Mouse (Mus musculus) common myeloid progenitor, adult 5-6 weeks (primary cell): ENCODE data around the gene Slc34a3. TPM values are rescaled to one million over a fixed set of nuclear protein-coding genes. Genes with fewer than 3 reads are reported as not detected.

ENCODE experiments used
- ATAC-seq: replicated peaks from 2 replicates; pipeline ENCODE4 v1.8.0; 2016; ENCODE audit warnings: low read depth, mild to moderate bottlenecking, moderate TSS enrichment, inconsistent platforms; ENCODE audit not compliant: poor library complexity, severe bottlenecking
- total RNA-seq: library from RNA; stranded (forward); fragments of 200-1000, 187-1606 nt; gene quantifications from 2 replicates; pipeline ENCODE4 v1.2.3, GENCODE M21; 2017

Gene Slc34a3
- total RNA-seq, 1 experiment from 2014 or later, result not detected

DNA sequence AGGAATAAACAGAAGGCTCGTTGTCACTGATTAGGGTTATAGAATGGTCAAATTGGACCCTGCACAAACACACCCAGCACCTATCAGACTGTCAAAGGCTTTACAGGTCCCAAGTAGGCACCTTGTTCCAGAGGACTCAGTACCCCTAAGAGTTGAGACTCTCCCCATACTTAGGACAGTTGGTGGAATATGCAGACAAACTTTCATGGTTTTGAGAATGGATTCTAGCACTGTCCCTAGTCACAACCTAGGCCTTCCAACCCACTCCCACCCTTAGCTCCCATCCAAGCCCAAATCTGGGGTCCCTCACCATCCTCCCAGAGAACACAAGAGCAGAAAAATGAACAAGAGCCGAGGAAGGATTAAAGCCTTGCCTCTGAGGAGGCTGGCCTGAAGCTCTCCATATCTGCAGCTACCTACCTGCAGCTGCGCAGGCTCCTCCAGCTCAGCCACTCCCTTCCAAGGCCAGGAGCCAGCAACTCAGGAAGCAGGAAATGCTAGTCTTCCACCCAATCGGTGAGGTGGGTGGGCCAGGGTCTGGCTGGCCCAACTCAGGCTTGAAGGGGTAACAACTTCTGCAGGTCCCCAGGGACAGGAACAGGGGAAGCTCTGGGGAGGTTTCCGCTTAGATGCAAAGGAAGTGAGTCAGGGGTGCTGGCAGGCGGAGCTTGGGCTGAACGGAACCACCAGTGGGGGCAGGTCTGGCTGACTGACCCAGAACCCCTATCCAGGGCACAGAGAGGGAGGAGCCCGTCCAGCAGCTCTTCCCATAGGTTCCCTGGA lies 37.8 kb downstream of the Slc34a3 start, which contains the start of gene Tor4a:
Gene Tor4a (minus strand): TSS at position 715 of the 783 bp plus-strand sequence.
- ATAC-seq, result peak; percentile 67

DNA sequence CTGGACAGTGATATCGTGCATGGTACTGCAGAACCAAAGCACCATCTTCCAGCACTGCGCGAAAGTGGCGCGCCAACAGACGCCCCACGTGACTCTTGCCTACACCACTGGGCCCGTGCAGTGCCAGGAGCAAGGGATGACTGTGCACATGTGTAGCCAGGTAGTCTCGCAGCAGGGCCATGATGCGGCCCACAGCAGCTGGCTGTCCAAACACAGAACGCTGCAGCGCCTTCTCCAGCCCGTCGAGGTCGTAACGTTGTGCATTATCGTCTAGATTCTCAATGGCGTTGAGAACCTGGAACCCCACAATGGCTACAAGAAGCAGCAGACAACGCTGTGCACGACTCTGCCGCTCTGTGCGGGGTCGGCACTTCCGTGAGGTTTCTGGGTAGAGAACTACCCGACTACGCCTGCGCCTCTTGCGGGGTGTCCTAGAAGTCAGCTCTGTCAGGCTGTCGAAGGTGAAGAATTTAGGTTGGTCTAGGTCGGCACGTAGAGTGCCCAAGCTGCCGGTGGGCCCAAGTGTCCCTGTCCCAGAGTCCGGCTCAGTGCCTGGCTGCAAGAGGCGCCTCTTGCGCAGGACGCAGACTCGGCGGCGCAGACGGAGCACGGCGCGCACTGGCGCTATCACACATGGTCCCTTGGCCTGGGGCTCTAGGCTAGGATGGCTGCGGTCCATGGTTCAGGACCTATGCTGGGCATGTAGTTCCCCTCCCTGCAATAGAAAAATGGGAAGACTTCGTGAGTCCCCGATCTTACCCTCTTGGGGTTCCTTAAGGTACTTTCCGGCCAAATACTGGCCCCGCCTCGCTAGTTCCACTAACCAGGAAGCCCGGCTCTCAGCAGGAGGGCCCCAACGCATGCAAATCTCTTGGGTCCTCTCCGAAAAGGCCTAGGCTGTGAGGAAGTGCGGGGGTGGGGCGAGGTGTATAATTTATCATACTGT lies 38.7 kb downstream of the Slc34a3 start:
- ATAC-seq, result peak; percentile 9; the same call in 1 of the 2 replicates

DNA sequence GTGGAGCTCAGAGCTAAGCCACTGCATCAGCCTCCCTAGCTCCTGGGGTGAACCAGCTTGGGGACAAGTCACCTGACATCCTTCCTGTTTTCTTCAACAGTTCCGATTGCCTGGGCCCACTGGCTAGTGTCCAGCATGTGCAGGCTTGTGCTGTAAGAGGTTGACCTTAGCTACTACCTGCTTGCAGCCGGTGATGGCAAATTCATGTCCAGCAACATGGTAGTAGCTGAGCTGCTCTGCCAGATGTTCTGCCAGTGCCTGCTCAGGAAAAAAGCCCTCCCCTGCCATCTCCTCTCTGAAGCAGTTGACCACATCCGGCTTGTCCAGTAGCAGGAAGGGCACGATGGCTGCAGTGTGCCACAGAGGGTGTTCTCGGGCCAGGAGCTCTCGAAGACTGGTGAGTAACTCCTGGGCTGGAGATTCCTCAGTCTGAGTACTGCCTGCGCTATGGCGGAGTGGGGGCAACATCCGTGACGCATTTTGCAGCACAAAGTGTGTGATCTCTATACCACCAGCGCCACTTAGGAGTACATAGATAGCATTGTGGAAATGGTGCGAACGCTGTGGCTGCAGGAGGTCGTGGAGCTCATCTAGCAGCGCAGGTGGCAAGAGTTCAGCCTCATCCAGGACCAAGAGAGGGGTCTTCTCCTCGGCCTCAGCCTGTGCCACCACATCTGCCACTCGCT lies 39.5 kb downstream of the Slc34a3 start:
- ATAC-seq, result 0 out of 2 replicates have a peak, but pooled peaks have one; percentile 5

DNA sequence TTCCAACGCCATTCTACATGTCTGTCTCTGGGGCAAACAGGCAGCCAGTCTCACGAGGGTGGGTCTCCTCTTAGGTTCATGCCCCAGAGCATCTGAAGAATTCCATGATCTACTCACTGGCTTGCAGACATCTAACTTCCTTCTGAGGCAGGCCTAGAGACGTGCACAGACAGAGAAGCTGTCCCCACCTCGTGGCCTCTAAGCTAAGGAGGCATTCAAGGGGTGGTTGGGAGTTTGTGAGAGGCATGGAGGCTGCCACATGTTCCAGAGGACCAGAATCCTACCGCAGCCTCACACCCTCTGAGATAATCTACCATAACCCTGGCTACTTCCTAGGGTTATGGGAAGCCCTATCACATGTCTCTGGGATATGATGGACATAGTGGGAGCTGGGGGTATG lies 40.2 kb downstream of the Slc34a3 start:
- ATAC-seq, result no peak

DNA sequence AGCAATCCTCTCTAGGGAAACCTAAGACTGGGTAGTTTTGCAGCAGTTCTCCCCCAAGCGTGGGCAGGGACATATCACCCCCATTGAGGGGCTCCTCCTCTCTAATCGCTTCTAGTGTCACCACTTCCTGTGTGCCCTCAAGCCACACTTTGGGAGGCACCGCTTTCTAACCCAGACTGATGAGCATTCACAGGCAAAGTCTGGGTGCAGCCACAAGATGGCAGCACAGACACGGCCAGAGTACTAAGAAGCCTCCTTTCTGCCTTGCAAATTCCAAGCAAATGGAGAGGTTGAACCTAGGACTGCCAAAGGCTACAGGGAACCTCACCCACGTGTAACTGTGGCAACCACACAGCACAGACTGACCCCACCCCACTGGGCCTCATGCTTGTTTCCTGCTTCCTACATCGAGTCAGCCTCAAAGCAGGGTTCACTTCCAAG lies 40.8 kb downstream of the Slc34a3 start:
- peak; percentile 57 for ATAC-seq

DNA sequence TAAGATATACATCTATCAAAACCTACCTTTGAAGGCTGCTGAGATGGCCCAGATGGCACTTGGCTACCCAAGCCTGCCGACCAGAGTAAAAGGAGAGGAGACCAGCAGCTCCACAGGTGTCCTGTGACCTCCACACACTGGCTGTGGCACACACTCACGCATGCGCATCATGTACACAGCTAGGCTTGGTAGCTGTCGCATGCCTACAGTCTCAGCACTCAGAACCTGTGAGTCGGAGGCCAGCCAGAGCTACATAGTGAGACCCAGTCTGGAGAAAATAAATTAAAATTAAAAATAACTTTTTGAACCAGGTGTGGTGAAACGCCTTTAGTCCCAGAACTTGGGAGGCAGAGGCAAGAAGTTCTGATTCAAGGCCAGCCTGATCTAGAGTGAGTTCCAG lies 46.3 kb downstream of the Slc34a3 start:
- ATAC-seq, result no peak

DNA sequence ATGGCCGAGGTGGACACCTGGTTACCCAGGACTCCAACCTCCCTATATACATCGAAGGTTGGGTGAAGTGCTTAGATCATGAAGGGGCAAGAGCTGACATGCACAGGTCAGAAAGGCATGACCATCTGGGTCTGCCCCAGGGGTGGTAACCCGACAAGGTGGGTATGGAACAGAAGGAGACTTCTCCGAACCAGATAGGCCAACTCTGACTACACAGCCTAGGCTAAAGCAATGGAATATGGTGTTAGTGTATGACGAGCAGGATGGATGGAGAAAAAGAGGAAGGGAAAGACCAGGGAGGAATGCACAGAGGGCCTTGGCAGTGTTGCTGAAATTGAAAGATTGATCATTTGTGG lies 47.6 kb downstream of the Slc34a3 start:
- ATAC-seq, result no peak

DNA sequence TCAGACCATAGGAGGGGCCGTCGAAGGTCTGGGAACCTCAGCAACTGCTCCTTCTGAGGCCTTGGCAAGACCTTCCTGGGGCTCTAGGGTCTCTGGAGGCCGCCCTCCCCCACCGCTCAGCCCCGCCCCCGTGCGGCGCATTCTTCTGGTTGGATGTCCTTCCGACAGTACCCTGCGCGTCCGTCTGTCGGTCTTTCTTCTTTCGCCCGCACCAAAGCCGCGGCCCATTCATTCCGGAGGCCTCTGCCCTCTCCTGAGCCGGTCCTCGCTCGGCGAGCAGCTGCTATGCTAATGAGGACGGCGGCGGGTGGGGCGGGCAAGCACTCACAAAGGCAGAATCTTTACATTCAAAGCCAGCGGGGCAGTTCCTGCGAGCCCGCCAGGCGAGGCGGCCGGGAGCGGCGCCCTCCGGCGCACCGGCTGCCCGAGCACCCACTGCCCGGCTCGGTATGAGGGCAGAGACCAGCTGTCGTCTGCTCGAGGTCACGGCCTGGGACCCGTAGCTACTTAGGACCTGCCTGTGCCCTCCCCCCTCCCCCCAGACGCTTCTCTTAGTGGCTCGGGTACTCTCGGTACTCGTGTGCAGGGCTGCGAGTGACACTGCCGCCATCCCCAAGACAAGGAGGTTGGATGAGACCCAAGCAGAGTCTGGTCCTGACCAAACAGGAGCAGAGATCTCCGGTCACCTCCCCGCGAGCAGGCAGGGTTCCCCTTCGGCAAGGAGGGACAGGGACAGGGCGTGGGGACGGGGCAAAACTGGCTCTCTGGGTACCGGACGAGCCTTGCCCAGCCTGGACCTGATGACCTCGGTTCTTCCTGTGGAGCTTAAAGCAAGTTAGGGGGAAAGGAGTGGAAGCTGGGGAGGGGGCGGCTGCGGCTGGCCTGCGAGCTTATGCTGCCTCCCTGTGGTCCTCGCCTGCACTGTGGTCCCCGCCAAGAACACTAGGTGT lies 48.3 kb downstream of the Slc34a3 start:
- ATAC-seq, result peak; percentile 43

DNA sequence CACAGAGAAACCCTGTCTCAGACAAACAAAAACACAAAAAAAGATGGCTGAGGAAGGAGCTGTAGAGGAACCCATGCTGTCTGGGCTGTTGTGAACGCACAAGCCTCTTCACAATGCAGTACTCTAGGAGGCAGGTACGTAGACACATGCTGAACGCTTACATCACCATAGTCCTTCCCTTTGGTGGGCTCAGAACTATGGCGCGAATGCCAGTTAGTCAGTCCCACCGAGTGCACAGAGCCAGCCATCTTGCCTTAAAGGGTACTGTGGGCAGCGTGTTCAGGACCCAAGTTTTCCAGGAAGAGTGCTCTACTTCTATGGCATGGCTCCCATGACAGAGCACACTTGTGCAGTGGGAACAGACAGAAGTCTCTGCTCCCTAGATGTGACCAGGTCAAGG lies 49.7 kb downstream of the Slc34a3 start:
- no peak for ATAC-seq

DNA sequence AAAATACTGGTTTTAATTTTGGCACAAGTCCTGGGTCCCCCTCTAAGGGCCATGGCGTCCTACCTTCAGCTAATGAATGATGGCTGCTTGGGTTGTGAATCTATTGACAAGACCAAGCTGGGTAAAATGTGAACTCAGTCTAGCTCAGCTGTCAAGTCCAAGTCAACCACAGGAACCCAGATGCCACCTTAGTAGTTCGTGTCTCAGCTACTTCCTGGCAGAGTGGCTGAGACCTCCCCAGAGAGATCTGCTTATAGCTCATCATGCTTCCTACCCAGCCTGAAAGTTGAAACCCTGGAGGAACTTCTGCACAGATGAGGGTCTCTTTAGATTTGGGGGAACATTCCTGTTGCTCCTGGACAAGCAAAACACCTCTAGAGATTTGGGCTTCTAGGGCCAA lies 50.8 kb downstream of the Slc34a3 start:
- ATAC-seq, result no peak

DNA sequence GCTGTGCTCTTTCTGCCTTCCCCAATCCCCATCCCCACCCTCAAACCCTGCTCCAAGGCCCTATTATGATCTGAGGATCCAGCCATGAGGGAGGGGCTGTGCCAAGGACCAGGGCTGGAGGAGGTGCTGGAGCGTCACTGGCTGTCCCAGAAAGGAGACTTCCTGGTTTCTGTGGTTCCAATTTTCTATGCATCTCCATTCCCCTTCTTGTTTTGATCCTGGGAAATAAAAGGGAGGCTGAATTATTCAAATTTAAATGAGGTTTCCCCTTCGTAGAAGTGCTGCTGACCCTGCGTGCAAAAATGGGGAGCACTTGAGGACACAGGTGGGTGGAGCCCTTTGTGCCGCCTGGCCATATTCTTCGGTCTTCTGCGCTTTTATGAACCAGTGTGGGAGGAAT lies 51.5 kb downstream of the Slc34a3 start:
- no peak for ATAC-seq

DNA sequence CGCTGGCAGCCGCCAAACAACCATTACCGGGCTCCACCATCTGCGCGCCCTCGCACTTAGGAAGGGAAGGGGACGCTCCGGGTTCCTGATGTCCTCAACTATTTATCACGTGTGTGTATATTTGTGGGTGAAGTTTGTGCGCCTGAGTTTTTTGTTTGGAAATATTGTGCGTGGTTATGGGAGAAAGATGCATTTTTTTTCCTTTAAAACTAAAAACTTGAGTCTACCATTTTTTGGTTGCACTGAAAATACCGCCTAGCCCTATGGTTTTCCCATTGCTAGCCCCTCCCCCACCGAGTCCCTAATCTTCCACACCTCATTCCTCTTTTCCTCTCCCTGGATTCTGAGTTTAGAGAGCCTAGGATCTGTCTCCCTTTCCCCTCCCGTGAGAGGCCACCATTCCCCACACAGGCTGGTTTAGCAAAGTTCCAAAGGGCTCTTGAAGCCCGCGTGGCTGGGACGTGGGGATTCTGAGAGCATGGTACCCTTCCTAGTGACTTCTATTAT lies 52.2 kb downstream of the Slc34a3 start:
- no peak for ATAC-seq

DNA sequence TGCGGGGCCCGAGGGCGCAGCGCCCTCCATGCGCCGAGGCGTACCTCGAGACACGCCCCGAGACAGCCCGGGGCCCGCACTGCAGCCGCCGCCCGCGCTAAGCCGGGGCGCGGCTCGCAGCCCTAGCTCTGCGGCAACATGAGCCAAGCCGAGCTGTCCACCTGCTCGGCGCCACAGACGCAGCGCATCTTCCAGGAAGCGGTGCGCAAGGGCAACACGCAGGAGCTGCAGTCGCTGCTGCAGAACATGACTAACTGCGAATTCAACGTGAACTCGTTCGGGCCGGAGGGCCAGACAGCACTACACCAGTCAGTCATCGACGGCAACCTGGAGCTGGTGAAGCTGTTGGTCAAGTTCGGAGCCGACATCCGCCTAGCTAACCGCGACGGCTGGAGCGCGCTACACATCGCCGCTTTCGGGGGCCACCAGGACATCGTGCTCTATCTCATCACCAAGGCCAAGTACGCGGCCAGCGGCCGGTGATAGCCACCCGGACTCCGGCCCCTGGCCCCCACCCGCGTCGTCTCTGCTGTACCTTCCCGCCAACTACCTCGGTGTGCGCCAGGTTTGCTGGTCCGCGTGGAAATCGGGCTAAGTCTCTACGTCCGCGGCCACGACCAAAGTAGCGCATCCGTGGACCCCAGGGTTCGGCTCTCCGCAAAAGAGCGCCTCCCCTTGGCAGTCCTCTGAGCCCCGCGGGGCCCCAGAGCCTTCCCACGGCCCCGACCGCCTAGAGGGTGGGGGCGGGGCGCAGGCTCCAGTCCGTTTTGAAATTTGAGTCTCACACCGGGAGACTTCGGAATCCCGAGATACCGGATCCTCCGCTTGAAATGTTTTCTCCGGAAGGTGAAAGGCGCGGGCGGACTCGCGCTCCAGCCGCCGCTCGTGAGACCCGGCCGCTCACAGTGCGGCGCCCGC lies 52.9 kb downstream of the Slc34a3 start:
- 0 out of 2 replicates have a peak, but pooled peaks have one; percentile 4 for ATAC-seq

DNA sequence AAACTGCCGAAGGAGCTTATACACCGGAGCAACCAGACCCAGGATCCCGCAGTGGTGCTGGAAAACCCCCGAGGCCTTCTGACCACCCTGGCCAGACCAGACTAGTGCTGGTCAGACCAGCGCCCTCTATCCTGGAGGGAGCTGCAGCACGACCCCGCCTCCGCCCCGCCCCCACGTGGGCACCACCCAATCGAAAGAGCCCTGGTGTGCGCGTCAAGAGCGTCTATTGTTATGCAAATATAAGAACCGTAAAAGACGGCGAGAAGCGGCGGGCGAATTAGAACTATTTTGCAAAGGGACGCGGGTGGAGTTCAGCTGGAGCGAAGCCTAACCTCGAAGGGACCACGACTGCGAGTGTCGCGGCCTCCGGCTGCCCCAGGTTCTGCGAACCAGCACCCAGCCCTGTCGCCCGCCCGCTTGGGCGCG lies 53.7 kb downstream of the Slc34a3 start, which contains the start of gene Nrarp:
Gene Nrarp (plus strand): TSS at position 281 of the 426 bp plus-strand sequence.
- peak; percentile 86 for ATAC-seq

DNA sequence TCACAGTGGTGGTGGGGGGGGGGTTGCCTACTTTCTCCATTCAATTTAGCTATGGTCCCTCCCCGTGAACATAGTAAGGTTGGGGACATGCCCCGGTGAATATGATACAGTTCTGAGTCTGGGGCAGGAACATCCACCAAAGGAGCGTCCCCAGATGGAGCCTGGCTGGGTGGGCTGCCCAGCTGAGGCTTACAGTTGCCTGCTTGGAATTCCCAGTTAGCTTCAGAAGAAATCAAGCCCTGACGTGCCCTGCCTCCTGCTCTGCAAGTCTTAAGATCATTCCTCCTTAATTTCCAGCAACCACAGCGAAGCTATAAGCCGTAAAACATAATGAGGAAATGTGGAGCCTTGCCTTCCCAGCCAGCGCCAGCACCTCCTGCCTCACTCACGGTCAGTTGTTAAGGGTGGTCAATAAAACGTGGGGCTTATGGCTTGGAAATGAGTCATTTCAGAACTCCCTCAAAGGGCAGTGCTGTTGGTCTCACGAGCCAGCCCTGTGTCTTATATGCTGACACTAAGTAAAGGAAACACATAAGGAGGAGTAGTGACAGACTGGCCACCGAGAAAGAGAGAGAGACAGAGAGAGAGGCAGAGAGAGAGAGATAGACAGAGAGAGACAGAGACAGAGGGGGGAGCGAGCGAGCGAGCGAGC lies 54.5 kb downstream of the Slc34a3 start:
- no peak for ATAC-seq
